Mouse (Mus musculus) MEL (cell line): ENCODE measurements around the gene Bmpr1b. TPM values are rescaled to one million over a fixed set of nuclear protein-coding genes. Genes with fewer than 3 reads are reported as not detected.

ENCODE experiments used
- DNase-seq: peaks from one replicate; pipeline ENCODE4 v3.0.0; 2011; ENCODE audit warnings: low read depth, low spot score
- H3K27ac ChIP-seq: 2 replicates; pipeline ENCODE4 v1.5.1; 2012; ENCODE audit warnings: low read depth, mild to moderate bottlenecking, control low read depth, low read length, moderate library complexity; ENCODE audit not compliant: control insufficient read depth
- H3K27me3 ChIP-seq, 2 experiments: fragments of 150-350 bp in 1 of 2; sonication (generic) in 1 of 2; 2 replicates each; pipeline ENCODE4 v1.6.1; 2012; ENCODE audit warnings: low read length in 2 of 2, mild to moderate bottlenecking in 2 of 2, improper control_type of control experiment in 1 of 2, moderate library complexity in 1 of 2; ENCODE audit not compliant: insufficient read depth in 2 of 2, control insufficient read depth in 1 of 2
- H3K36me3 ChIP-seq, 2 experiments: 2 replicates each; pipeline ENCODE4 v1.6.1; 2012 to 2014; ENCODE audit warnings: low read length in 2 of 2, improper control_type of control experiment in 1 of 2, inconsistent platforms in 1 of 2, mild to moderate bottlenecking in 1 of 2; ENCODE audit not compliant: insufficient read depth in 2 of 2, control insufficient read depth in 1 of 2
- H3K4me1 ChIP-seq, 2 experiments: fragments of 150-350 bp in 1 of 2; sonication (generic) in 1 of 2; 2 replicates each; pipeline ENCODE4 v1.6.1; 2012; ENCODE audit warnings: low read length in 2 of 2, improper control_type of control experiment in 1 of 2, mild to moderate bottlenecking in 1 of 2; ENCODE audit not compliant: insufficient read depth in 2 of 2, control insufficient read depth in 1 of 2
- H3K4me3 ChIP-seq, 2 experiments: fragments of 150-350 bp in 1 of 2; sonication (generic) in 1 of 2; 2 replicates each; pipeline ENCODE4 v1.5.1; 2012; ENCODE audit warnings: low read depth in 2 of 2, low read length in 2 of 2, mild to moderate bottlenecking in 2 of 2, moderate library complexity in 2 of 2, control low read depth in 1 of 2, improper control_type of control experiment in 1 of 2; ENCODE audit not compliant: control insufficient read depth in 1 of 2, insufficient read depth in 1 of 2
- H3K79me2 ChIP-seq: 2 replicates; pipeline ENCODE4 v1.6.1; 2012; ENCODE audit warnings: mild to moderate bottlenecking, low read length, moderate library complexity; ENCODE audit not compliant: control insufficient read depth, poor library complexity, insufficient read depth
- H3K9ac ChIP-seq: 2 replicates; pipeline ENCODE4 v1.6.1; 2012; ENCODE audit warnings: low read depth, mild to moderate bottlenecking, control low read depth, low read length, moderate library complexity; ENCODE audit not compliant: control insufficient read depth, poor library complexity, severe bottlenecking
- H3K9me3 ChIP-seq: fragments of 150-350 bp; sonication (generic); replicated peaks from 2 replicates; pipeline ENCODE4 v1.6.1; 2012; ENCODE audit warnings: mild to moderate bottlenecking, low read length, improper control_type of control experiment, moderate library complexity; ENCODE audit not compliant: insufficient read depth
- E2F4 ChIP-seq: IDR thresholded peaks from 2 replicates; pipeline ENCODE4 v1.6.1; 2011; ENCODE audit warnings: low read depth, low read length, improper control_type of control experiment, borderline replicate concordance
- GABPA ChIP-seq: IDR thresholded peaks from 2 replicates; pipeline ENCODE4 v1.6.1; 2012; ENCODE audit warnings: low read depth, mild to moderate bottlenecking, inconsistent platforms, low read length, improper control_type of control experiment, moderate library complexity
- GATA1 ChIP-seq: IDR thresholded peaks from 2 replicates; pipeline ENCODE4 v1.6.1; 2011; ENCODE audit warnings: low read depth, low read length, improper control_type of control experiment
- MAX ChIP-seq: IDR thresholded peaks from 2 replicates; pipeline ENCODE4 v1.6.1; 2011; ENCODE audit warnings: low read length, improper control_type of control experiment
- MAZ ChIP-seq: IDR thresholded peaks from 2 replicates; pipeline ENCODE4 v1.6.1; 2012; ENCODE audit warnings: low read depth, mild to moderate bottlenecking, inconsistent platforms, low read length, improper control_type of control experiment
- MYB ChIP-seq: IDR thresholded peaks from 2 replicates; pipeline ENCODE4 v1.6.1; 2011; ENCODE audit warnings: mild to moderate bottlenecking, low read depth, low read length, improper control_type of control experiment
- NELFE ChIP-seq: IDR thresholded peaks from 2 replicates; pipeline ENCODE4 v1.6.1; 2011; ENCODE audit warnings: low read depth, low read length, improper control_type of control experiment
- POLR2A ChIP-seq, 2 experiments: IDR thresholded peaks; 2 replicates each; pipeline ENCODE4 v1.6.1; 2011 to 2012; ENCODE audit warnings: low read length in 2 of 2, mild to moderate bottlenecking in 2 of 2, control low read depth in 1 of 2, improper control_type of control experiment in 1 of 2, low read depth in 1 of 2, moderate library complexity in 1 of 2; ENCODE audit not compliant: control insufficient read depth in 1 of 2, insufficient read depth in 1 of 2, poor library complexity in 1 of 2
- POLR2AphosphoS2 ChIP-seq: IDR thresholded peaks from 2 replicates; pipeline ENCODE4 v1.6.1; 2011; ENCODE audit warnings: low read length, improper control_type of control experiment
- RAD21 ChIP-seq: IDR thresholded peaks from 2 replicates; pipeline ENCODE4 v1.6.1; 2011; ENCODE audit warnings: mild to moderate bottlenecking, low read depth, low read length, improper control_type of control experiment
- RCOR1 ChIP-seq: IDR thresholded peaks from 2 replicates; pipeline ENCODE4 v1.6.1; 2012; ENCODE audit warnings: low read depth, mild to moderate bottlenecking, inconsistent platforms, low read length, improper control_type of control experiment
- SIN3A ChIP-seq: IDR thresholded peaks from 2 replicates; pipeline ENCODE4 v1.6.1; 2012; ENCODE audit warnings: low read length, improper control_type of control experiment, inconsistent platforms
- SMC3 ChIP-seq: IDR thresholded peaks from 2 replicates; pipeline ENCODE4 v1.6.1; 2011; ENCODE audit warnings: low read depth, low read length, improper control_type of control experiment
- TAL1 ChIP-seq: IDR thresholded peaks from 2 replicates; pipeline ENCODE4 v1.6.1; 2012; ENCODE audit warnings: mild to moderate bottlenecking, inconsistent platforms, low read length, moderate library complexity, mixed read lengths
- TBP ChIP-seq: IDR thresholded peaks from 2 replicates; pipeline ENCODE4 v1.8.0; 2011; ENCODE audit warnings: low read depth, low read length, improper control_type of control experiment
- TCF12 ChIP-seq: IDR thresholded peaks from 2 replicates; pipeline ENCODE4 v1.6.1; 2014; ENCODE audit warnings: low read depth, mild to moderate bottlenecking, inconsistent platforms, low read length, improper control_type of control experiment, moderate library complexity
- UBTF ChIP-seq: IDR thresholded peaks from 2 replicates; pipeline ENCODE4 v1.6.1; 2012; ENCODE audit warnings: low read depth, mild to moderate bottlenecking, inconsistent platforms, low read length, improper control_type of control experiment, moderate library complexity, borderline replicate concordance; ENCODE audit not compliant: insufficient read depth
- USF1 ChIP-seq: IDR thresholded peaks from 2 replicates; pipeline ENCODE4 v1.6.1; 2014; ENCODE audit warnings: low read depth, mild to moderate bottlenecking, inconsistent platforms, low read length, improper control_type of control experiment, moderate library complexity
- USF2 ChIP-seq, 2 experiments: IDR thresholded peaks; 2 replicates each; pipeline ENCODE4 v1.6.1; 2011 to 2012; ENCODE audit warnings: improper control_type of control experiment in 2 of 2, low read length in 2 of 2, borderline replicate concordance in 1 of 2, inconsistent platforms in 1 of 2, low read depth in 1 of 2, mild to moderate bottlenecking in 1 of 2; ENCODE audit not compliant: insufficient read depth in 1 of 2
- ZMIZ1 ChIP-seq: IDR thresholded peaks from 2 replicates; pipeline ENCODE4 v1.6.1; 2012; ENCODE audit warnings: low read depth, mild to moderate bottlenecking, inconsistent platforms, low read length, improper control_type of control experiment, moderate library complexity
- ZNF384 ChIP-seq: IDR thresholded peaks from 2 replicates; pipeline ENCODE4 v1.6.1; 2012; ENCODE audit warnings: low read depth, mild to moderate bottlenecking, inconsistent platforms, low read length, improper control_type of control experiment
- polyA plus RNA-seq, 2 experiments: library from polyadenylated mRNA; stranded (reverse) in 1 of 2; unstranded in 1 of 2; fragments of >175 nt in 1 of 2; fragments of >200 nt in 1 of 2; gene quantifications; 2 replicates each; pipeline versions ENCODE4 v1.2.1 to v1.2.4; 2012; ENCODE audit warnings: low replicate concordance in 2 of 2, low read depth in 1 of 2; ENCODE audit not compliant: insufficient read length in 2 of 2, insufficient read depth in 1 of 2, missing spikeins in 1 of 2
- total RNA-seq: library from RNA; depleted of rRNA; stranded (reverse); fragments of 300-350 nt; gene quantifications from 2 replicates; pipeline ENCODE4 v1.2.3, GENCODE M21; 2012

Gene Bmpr1b
- total and polyA plus RNA-seq, 3 experiments: not detected

DNA sequence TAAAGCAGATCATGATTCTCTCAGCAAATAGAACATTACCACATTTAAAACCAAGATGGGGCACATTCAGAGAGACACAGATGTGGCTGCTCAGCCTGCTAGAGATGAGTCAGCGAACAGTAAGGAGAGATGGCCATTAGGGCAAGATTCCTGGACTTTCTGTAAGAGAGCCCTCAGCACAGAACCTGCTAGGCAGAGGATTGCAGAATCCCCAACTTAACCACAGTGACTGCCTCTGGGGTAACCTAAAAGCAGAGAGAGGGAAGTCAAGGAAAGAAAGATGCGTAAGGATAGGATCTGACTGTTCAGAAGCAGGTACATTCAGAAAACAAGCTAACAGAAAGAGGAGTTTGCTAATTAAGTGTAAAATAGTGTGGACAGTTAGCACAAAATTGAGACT is 118.5 kb downstream of the Bmpr1b start:
- Histone ChIP-seq H3K4me3 (no peak overlapping the region), H3K27ac (no peak overlapping the region), H3K9ac (no peak overlapping the region), H3K36me3 (no peaks in the 10 kb centered on the region), H3K9me3 (no peaks in the 10 kb centered on the region), H3K79me2 (no peaks in the 10 kb centered on the region), H3K27me3 (no peaks in the 10 kb centered on the region), H3K4me1 (no peaks in the 10 kb centered on the region)
- DNase-seq: no peak
- no peak for TF ChIP-seq MAZ
- no peak for TF ChIP-seq POLR2A (IDR thresholded peaks at IDR 0.05; ENCODE audit: control insufficient read depth in 1 of 2, insufficient read depth in 1 of 2, low read depth in 1 of 2, low read length in 2 of 2, poor library complexity in 1 of 2)
- TF ChIP-seq TCF12: no peak
- TF ChIP-seq RAD21: no peak
- no peak for TF ChIP-seq E2F4
- TF ChIP-seq MAX: no peak

DNA sequence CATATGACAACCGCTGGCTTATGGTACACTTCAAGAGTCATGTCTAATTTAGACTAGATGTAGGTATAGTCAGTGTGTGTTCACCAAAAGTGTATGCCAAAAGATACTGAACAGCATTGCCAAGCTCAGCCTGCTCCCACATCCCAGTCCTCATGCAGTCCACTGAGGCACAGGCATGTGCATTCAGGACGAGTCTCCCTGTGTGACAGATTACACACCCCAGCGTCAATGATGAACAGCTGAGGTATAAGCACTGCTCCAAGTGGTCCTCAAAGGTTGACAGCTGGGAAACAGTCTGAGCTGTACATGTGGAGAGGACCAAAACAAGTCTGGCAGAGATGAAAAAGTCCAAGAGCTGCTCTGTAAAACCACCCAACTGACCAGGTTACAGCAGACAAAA is 119.6 kb downstream of the Bmpr1b start:
- no peak overlapping the region for H3K4me3 ChIP-seq
- no peaks in the 10 kb centered on the region for H3K9me3 ChIP-seq
- H3K36me3 ChIP-seq: no peaks in the 10 kb centered on the region
- no peak overlapping the region for H3K9ac ChIP-seq
- no peaks in the 10 kb centered on the region for H3K4me1 ChIP-seq
- H3K27me3 ChIP-seq: no peaks in the 10 kb centered on the region
- TF ChIP-seq TCF12 (no peak), MYB (no peak), GATA1 (no peak), SIN3A (no peak), ZNF384 (no peak), TBP (no peak), USF2 (IDR thresholded peaks at IDR 0.05; ENCODE audit: borderline replicate concordance in 1 of 2, insufficient read depth in 1 of 2, low read depth in 1 of 2, low read length in 2 of 2) (no peak), NELFE (no peak), E2F4 (no peak), POLR2AphosphoS2 (no peak), TAL1 (no peak)
- H3K27ac ChIP-seq: no peak overlapping the region
- no peak for DNase-seq
- no peaks in the 10 kb centered on the region for H3K79me2 ChIP-seq

DNA sequence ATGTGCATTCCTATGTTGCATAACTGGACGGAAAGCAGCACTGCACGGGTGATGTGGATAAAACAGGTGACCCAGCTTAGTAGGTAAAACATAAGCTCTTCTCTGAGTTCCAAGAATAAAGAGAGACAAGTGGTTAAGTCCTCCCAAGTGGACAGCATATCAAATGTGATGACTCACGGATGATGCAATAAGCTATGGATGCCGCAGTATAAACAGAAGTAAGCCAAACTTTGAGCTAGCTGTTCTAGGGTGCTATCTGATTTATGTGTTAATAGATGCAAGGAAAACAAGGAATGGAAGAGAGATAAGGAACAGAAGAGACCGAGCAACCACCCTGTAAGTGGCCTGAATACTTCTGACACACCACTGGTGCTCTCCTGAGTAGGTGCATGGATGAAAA is 120.1 kb downstream of the Bmpr1b start:
- H3K4me3 ChIP-seq: no peak overlapping the region
- H3K4me1 ChIP-seq: no peaks in the 10 kb centered on the region
- no peaks in the 10 kb centered on the region for H3K79me2 ChIP-seq
- DNase-seq: no peak
- H3K9ac ChIP-seq: no peak overlapping the region
- H3K36me3 ChIP-seq: no peaks in the 10 kb centered on the region
- no peak overlapping the region for H3K27ac ChIP-seq
- H3K27me3 ChIP-seq: no peaks in the 10 kb centered on the region
- TF ChIP-seq RCOR1 (no peak), POLR2A (IDR thresholded peaks at IDR 0.05; ENCODE audit: control insufficient read depth in 1 of 2, insufficient read depth in 1 of 2, low read depth in 1 of 2, low read length in 2 of 2, poor library complexity in 1 of 2) (no peak), TBP (no peak), ZMIZ1 (no peak), POLR2AphosphoS2 (no peak), UBTF (no peak), GABPA (no peak), USF1 (no peak), SMC3 (no peak)
- H3K9me3 ChIP-seq: no peaks in the 10 kb centered on the region
